Mouse (Mus musculus) kidney, postnatal 4 days (tissue): ENCODE measurements around the gene Pogz.
A peak's percentile ranks its signal among the peaks of the same experiment; 100 is the strongest.
"Not testable (repeated sequence)": the region's sequence is repeated elsewhere in the genome, so short reads cannot be mapped to it uniquely, and the experiment has no call there.

Experiments used
- DNase-seq, 2 experiments: peaks; one replicate each; pipeline ENCODE4 v3.0.0; 2021; ENCODE audit warnings: mixed read lengths in 2 of 2

Gene Pogz

DNA sequence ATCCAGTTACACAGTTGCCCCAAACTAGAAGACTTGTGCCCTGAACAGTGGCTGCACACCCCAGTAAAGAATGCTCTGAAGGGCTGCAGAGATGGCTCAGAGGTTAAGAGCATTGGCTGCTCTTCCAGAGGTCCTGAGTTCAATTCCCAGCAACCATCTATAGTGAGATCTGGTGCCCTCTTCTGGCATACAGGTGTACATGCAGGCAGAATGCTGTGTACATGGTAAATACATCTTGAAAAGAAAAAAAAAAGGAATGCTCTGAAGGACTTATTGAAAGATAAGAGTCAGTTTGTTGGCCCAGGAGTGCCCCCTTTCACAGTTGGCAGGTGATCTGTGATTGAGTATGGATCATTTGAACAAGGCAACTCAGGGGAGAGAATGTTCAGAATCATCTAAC is 4.0 kb upstream of the Pogz start:
- no peak for DNase-seq

DNA sequence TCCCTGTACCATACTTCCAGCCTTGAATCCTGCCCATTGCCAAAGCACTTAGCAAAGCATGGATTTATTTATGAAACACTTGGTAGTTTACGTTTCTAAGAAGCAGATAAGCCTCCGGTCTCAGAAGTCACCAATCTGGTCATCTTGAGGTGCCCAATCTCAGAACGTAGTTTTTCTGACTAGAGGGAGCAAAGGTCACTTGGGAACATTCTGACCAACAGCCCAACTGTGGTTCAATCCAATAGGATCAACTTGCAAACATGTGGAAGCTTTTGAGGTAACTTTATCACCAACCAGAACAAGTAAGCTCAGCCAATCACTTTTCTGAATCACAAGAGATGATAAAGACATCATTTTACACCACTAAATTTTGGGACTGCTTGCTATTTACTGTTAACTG is 2.0 kb upstream of the Pogz start:
- DNase-seq, result no peak

DNA sequence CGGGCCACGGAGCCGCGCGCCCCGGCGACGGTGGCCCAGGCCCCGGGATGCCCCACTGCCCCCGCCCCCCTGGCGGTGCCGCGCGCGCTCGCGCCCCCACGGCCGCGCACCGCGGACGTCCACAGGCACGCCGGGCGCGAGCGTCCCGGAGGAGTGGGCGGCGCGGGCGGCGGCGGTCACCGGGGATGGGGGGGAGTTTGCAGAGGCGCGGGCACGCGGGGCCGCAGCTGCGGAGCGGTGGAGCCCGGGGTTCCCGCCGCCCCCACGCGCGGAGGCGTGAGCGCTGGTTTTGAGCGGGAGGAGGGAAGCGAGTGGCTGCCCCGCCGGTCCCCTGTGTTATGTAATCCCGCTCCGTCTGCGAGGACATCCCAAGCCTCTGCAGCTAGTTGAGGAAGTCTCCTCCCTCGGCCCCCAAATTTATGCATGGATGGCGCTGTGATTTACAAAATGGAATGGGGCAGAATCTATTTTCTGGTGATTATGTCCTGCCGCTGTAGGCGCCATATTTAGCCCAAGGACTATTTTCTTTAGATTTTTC is 661 bp downstream of the Pogz start:
- DNase-seq, result peak; percentile 82 to 90

DNA sequence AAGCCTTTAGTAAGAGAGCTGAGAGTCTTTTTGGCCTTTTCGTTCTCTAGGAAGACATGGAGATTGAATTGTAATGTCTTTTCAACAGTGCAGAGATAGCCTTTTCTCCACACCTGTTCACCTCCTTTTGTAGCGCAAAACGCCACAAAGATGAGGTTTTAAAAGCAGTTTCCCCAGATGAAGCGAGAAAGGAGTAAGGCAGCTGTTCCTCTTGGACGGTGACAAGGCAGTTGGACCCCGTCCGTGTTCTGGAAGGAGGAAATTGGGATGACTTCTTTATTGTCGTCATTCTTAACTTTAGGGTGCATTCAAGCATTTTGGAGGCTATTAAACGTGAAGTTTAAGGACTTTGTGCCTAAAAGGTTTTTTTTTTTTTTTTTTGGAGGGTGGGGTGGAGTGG is 1.3 kb downstream of the Pogz start:
- peak; percentile 26 to 48 for DNase-seq

DNA sequence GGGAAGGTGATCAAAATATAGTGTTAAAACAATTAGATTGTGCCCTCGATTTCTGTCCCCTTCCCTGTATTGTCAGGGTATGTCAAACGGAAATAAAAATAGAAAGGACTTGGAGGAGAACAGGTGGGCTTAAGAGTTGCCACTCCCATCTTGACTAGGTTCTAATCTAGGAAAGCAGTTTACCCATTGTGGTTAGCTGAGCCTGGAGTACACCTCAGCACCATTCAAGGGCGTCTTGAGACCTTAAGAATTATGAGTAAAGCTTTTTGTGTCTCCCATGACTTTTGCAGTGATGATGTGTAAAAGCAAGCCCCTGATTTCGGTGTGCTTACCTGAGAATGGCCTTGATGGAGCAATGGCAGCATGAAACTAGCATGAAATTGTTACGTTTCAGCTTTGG is 1.7 kb downstream of the Pogz start:
- no peak for DNase-seq

DNA sequence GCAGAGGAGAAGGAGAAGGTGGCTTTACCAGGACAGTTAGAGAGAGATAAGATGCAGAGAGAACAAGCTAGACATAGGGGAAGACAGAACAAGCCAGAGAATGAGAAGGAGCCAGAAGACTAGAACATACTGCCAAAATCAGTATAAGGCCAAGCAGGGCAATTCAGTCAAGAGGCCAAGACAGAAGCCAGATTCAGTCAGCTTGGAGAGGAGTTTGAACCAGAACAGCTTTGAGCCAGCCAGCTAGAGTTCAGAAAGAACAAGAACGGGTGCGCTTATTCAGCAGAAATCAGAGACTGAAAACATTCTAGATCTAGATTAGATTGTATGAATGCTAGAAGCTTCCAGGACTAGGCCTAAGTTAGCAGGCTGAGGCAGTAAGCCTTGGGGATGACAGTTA is 10.0 kb downstream of the Pogz start:
- no peak for DNase-seq

DNA sequence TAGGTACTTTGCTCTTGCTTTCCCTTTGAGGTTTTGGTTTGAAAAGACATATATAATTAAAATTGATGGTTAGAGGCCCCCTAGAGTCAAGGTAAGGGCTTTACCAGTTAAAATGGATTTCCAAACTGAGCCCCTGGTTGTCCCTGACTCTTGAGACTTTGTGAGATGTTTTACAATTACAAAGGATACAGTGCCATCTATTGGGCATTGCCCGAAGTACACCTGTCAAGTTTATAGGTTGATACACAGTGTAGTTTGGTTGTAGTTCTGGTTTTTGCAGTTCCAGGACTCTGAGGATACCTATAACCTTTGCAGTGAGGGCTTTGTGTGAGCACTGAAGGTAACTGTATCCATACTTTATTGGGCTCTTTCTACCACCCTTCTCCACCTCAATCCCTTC is 12.0 kb downstream of the Pogz start:
- peak; percentile 82 to 84 for DNase-seq

DNA sequence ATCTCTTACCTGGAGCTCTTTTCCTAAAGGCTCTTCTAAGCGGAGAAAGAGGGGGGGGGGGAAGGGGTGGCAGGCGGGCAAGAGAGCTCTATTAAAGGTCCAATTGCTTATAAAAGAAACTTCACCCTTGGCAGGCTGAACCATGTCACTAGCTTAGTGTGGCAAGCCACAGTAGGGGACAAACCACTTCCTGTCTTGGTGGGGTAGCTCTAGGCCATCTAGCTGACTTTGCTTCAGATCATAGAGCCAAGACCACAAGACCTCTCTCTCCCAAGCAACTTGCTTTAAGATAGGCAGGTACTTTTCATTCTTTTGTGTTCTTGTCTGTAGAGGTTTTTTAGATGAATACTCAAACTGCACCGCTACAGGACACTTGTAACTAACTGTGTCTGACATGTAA is 14.4 kb downstream of the Pogz start:
- no peak for DNase-seq

DNA sequence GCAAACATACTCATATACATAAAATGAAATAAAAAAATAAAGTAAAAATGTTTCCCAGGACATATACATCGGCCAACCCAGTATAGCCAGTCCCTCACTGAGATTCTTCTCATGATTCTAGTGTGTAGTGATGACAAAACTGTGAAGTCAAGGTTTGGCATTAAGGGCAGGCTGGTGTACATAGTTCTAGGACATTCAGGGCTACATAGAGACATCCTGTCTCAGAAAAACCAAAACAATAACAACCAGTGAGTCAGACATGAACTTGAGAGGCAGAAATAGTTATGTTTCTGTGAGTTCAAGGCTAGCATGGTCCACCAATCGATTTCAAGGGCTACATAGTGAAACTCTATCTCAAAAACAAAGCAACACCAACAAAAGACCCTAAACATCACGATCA is 14.8 kb downstream of the Pogz start:
- no peak for DNase-seq

DNA sequence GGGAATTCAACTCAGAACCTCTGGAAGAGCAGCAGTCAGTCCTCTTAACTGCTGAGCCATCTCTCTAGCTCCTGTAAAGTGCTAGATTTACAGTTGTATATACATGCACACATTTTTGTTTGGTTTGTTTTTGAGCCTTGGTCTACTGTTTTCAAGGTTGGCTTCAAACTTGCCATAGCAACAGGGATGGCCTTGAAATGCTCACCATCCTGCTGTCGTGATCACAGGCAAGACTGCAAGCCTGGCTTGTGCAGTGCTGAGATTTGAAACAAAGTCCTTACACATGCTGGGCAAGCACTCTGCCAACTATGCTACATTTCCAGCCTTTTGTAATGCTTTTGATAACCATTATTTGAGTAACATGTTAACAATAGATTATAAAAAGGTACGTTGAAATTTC is 22.1 kb downstream of the Pogz start:
- DNase-seq, result no peak

DNA sequence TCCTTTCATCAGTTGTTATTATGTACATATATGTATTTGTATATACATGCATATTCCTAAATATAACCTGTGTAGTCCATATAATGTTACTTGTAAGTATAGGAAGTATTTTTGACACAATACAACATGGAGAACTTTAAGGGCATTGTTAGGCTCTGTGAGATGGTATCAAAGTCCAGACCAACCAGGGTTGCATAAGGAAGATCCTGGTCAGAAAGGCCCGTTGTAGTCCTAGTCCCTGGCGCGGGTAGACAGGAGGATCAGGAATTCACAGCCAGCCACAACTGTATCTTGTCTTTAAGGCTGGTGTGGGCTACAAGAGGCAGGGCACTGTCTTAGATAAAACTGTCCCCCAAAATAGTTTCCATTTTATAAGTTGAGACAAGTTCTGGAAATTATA is 31.6 kb downstream of the Pogz start:
- DNase-seq, result no peak

DNA sequence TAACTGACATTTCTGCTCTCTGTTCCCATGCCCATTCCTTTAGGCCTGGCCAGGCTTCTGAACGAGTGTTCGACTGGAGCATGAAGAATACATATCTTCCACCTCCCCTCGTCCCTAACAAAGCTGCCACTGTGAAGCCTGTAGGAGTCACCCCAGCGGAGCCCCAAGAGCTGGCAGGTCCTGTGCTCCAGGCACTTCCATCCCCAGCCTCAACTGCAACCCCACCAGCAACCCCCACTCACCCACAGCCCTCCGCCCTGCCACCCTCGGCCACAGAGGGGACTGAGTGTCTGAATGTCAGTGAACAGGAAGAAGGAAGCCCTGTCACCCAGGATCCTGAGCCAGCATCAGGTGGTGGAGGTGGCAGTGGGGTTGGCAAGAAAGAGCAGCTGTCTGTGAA is 41.3 kb downstream of the Pogz start:
- DNase-seq, result no peak

DNA sequence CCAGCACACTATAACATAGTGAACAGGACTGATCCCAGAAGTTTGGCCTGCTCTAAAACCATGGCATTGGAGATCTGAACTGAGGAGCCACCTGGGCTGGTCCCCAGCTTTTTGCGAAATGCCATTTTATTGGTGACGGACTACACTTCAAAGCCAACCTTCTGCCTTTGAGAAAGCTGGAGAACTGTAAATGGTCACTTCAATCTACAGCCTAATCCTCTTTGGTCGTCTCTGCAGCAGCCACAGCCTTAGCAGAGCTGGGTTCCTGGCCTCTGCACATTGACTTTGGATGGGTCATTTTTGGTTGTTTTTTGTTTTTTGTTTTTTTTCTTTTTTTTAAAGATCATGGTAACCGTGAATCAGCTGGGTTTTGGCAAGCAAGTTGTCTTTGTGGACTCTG is 44.5 kb downstream of the Pogz start:
- DNase-seq, result no peak

DNA sequence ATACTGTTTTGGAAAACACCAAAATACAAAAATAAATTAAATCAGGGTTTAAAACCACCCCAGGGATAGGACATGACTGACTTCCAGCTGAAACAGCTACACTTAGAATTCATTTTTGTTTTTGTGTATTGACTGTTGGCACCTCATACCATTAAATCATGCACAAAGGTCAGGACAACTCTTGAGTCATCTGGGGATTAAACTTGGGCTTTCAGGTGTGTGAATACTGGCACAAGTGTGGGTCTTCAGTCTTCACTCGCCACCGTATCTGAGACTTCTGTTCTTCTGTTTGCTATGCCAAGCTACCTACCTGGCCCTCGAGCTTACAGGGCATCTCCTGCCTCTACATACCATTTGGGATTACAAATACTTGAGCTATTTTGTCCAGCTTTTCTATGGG is 45.2 kb downstream of the Pogz start:
- DNase-seq, result no peak

DNA sequence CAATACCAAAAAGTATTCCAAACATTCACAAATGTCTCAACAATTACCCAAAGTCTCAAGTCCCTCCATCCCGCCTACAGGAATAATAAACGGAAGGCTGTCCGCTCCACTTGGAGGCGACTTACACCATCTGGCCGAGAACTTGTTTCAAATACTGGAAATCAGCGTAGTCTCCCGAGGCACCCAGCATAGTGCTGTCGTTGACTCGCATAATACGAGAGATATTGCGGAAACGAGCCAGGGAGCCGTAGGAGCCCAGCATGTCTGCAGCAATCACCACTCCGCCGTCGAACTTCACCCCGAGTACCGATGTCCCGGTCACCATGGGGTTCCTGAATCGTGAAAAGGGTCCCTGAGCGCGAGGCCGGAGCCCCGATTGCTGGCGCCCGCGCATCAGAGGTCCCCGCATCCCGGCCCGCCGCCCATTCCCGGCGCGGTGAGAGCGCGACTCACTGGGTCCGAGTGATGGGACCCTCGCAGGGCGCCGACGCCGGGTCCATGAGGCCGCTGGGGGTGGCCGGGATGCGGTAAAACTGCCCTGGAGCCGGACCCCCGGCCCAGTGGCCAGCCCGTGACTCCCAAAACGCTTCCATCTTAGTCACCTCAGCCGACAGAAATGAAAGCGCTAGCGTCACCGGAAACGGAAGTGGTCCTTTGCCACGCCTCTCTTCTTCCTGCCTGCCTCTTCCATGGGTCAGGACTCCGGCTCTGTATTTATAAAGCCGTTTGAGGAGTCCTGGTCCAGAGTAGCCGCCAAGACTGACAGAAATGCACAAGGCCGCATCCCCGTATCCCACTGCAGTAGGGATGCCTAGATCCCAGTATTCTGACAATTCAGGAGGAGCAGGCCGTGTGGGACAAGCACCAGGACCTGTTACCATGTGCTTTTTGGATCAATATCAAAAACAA is 49.2 kb downstream of the Pogz start, which contains the start of gene Psmb4:
Gene Psmb4 (minus strand): TSS at position 646 of the 909 bp plus-strand sequence.
- DNase-seq, result peak; percentile 88 to 90

DNA sequence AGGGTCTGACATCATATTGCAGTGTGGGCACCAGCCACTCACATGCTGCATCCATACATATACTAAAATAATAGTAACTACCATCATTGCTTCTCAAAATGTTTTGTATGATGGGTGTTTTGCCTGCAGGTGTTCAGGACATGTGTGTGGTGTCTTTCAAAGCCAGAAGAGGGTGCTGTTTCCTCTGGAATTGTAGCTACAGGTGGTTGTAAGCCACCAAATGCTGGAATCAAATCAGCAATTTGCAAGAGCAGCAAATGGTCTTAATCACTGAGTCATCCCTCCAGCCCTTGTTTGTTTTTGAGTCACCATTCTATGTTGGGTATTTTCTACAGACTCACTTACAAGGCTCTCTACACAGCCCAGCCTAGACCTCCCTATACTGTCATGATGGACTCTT is 51.2 kb downstream of the Pogz start:
- peak; percentile 43 to 57 for DNase-seq

DNA sequence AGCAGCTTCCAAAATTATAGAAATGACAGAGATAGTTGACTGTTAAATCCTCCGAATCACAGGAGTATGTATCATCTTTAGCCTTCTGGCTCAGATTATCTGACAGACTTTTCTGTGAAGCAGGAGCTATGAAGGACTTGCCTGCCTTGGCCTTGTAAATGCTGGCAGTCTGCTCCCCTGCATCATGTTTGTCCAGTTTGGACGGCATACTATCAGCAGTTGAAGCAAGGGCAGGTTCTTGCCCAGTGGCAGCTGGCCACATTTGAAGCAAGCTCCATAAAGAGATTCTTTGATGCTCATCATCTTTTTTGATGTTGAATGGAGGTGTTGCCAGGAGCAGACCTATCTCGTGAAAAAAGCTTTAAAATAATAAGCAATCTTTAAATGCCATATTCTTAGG is 56.7 kb downstream of the Pogz start:
- DNase-seq, result no peak

DNA sequence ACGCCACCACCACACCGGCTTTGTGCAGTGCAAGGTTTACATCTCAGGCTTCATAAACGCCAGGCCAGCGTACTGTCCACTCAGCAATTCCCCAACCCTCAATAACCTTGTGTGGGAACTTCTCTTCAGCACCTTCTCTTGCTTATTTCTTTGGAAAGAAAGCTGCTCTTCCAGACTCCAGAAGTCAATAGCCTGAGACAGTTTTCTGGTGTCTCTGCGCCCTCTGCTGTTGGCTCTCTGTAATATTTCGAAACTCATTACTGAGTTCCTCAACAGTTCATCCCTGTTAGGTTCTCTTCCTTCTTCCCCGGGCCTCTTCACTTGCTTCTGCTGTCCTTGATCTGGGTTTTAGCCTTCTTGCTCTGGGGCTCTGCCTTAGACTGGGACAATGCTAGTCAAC is 65.4 kb downstream of the Pogz start:
- peak; percentile 79 to 80 for DNase-seq

DNA sequence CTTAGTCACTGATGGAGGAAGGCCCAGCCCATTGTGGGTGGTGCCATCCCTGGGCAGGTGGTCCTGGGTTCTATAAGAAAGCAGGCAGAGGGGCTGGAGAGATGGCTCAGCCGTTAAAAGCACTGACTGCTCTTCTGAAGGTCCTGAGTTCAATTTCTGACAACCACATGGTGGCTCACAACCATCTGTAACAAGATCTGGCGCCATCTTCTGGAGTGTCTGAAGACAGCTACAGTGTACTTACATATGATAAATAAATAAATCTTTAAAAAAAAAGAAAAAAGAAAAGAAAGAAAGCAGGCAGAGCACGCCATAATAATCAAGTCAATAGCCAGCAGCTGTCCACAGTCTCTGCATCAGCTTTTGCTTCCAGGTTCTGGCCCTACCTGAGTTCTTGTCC is 67.4 kb downstream of the Pogz start:
- DNase-seq, result not testable (repeated sequence)

DNA sequence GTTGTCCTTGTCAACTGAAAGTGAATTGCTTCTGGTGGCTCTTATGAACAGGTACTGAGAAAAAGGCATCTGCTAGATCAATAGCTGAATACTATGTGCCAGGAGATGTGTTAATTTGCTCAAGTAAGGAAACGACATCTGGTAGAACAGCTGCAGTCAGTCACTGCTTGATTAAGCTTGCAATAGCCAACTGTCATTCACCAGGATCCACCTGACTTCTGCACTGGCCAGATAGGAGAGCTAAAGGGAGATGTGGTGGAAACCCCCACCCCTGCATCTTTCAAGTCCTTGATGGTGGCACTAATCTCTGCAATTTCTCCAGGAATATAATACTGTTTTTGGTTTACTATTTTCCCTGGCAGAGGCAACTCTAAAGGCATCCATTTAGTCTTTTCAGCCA is 69.1 kb downstream of the Pogz start:
- DNase-seq, result no peak

DNA sequence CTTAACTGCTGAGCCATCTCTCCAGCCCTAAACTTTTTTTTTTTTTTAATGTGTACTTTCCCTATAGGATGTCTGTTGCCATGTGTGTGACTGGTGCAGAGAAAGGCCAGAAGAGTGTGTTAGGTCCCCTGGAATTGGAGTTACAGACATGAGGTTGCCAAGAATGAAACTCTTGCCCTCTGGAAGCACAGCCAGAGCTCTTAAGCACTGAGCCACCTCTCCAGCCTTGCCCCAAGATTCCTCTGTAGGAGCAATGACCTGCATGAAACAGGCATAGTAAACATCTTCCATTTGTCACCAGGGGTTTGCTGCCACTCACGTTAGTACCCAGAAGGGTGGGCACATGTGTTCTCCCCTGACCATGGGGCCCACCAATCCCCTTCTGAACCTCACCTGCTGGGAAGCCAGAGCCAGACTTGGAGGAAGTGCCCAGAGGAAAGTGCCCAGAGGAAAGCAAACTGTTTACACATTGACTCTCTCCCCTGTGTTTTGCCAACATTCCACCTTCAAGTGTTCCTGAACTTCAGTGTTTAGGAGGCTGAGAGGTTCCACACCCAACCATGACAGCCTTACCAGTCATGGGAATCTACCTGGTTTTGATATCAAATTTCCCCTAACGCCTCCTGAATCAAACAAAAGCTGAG is 73.8 kb downstream of the Pogz start:
- no peak for DNase-seq

DNA sequence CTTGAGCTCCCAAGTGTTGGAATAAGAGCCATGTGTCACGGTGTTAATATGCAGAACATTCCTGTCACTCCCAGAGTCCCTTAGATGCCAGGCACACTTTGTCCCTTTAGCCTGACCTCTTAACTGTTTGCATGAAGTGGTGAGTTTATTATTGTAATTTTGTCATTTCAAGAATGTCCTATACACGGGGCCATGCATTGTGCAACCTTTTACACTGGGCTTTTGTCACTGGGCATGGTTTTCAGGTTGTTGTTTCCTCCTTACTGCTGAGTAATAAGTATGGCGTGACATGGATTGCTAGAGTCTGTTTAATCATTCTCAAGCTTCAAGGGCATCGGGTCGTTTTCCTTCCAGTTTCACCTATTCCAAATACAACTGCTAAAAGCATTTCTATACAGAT is 76.4 kb downstream of the Pogz start:
- DNase-seq, result peak in 1 of 2 experiments; percentile 24

DNA sequence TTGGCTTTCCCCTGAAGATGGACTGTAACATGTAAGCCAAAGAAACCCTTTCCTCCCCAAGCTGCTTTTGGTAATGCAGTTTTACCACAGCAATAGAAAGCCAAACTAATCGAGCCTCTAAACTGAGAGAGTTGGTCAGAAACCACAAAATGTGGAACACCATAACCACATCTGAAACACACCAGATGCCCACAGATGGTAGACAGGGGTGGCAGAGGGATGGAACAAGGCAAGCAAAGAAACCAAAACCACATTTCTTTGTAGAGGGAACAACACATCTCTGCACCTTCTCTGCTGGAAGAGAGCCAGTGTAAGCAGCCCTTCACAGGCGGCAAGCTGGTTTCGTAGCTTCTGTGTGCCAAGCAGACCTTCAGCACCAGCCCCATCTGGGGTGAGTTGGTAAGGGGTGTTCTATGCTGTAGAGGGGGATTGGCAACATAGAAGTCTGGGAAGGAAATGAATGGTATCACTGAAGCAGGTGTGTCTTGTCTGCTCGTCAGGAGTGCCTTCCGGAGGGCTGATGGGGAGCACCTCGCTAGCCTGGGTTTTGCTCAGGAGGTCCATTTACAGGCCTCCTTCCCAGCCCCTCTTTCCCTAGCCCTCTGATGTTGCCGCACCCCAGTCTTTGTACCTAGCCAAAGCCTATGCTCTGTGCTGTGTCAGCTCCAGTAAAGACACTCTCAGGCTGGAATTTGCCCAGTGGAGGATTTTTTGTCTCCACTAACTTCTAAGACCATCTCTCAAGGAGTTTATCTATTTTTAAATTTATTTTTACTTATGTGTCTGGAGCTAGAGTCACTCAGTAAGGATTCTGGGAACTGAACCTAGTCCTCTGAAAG is 78.8 kb downstream of the Pogz start:
- peak in 1 of 2 experiments; percentile 22 for DNase-seq
